Mouse (Mus musculus): ENCODE results near the gene Tmsb15b2. TPM values are rescaled to one million over a fixed set of nuclear protein-coding genes. Genes with fewer than 3 reads are reported as not detected.
"Not testable (repeated sequence)": the region's sequence is repeated elsewhere in the genome, so short reads cannot be mapped to it uniquely, and the experiment has no call there.

Tmsb15b2 gene
- polyA plus RNA-seq, 1 experiment = not detected

DNA sequence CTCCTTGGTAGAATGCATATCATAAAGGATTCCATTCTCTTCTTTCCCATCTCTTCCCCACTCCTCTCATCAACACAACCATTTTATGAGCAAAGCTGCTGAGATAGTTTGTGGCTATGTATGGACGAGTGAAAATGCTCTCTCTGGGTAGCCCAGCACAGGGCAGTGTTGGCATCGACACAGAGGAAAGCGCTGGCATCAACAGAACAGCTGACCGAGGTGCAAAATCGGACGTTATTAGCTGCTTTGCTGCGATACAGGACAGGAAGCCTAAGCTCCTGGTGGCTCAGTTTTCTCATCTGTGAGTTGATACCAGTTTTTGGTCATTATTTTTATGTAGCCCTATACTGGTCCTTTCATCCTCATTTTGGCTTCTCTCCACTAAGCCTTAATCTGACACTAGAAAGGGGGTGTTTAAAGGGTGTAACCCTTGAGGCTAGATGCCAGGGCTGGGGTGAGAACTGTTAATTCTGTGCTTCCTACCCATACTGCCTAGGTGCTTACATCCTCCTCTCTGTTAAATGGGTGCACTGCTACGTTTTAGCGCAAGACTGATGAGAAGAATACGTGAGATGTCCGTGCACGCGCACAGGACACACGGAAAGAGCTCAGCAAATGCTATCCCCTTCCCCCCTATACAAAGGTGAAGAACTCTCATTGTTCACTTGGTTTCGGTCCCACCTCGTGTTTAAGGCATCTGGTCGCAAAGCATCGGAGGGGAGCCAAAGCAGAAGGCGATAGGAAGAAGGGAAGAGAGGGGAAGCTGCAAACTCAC is 17.1 kb upstream of the Tmsb15b2 start:
- WGBS = 21% methylated on average over 19 of the region's 19 CpGs

DNA sequence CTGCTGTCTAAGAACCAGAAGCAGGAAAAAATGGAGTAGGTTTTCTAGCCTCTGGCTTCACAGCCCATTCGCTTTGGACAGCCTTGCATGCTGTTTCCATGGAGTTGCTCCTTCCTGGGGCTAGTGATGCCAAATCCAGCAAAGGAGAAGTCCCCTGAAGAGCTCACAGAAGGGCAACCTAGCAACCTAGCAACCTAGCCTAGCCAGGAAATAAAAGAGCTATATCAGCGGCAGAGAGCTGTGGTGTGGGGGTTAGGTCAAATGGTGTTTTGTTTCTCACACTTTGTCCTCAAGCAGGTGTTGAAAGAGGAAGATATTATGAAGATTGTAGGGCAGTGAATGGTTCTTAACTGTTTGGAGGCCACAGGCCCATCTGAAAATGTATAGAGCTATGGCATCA is 16.0 kb upstream of the Tmsb15b2 start:
- TF ChIP-seq CTCF (IDR thresholded peaks at IDR 0.05; ENCODE audit: extremely low read depth, insufficient read depth, insufficient read length, insufficient replicate concordance) (no peak), POLR2A (IDR thresholded peaks at IDR 0.05; ENCODE audit: low read depth, low read length) (no peak)
- Histone ChIP-seq H3K27ac (ENCODE audit: insufficient read depth, low read length) (peak overlapping the region; percentile 98), H3K36me3 (ENCODE audit: control insufficient read depth, insufficient read depth, low read length) (no peaks in the 10 kb centered on the region), H3K4me1 (ENCODE audit: control insufficient read depth, insufficient read depth, insufficient read length) (peaks cover 6% of the 10 kb centered on the region; the same call in 1 of the 2 replicates), H3K27me3 (ENCODE audit: control insufficient read depth, insufficient read depth, low read length) (no peaks in the 10 kb centered on the region), H3K4me3 (ENCODE audit: extremely low read depth, insufficient read depth, insufficient read length) (peak overlapping the region; percentile 38; the same call in 1 of the 2 replicates)
- DNase-seq (ENCODE audit: low read depth in 1 of 2, low spot score in 2 of 2) = no peak
- WGBS = 62% methylated on average over 2 of the region's 2 CpGs

More for the DNA sequence above, 17.1 kb upstream of the Tmsb15b2 start:
- Histone ChIP-seq H3K36me3 (ENCODE audit: control insufficient read depth, insufficient read depth, low read length) (no peaks in the 10 kb centered on the region), H3K4me3 (ENCODE audit: extremely low read depth, insufficient read depth, insufficient read length) (peak overlapping the region; percentile 95), H3K4me1 (ENCODE audit: control insufficient read depth, insufficient read depth, insufficient read length) (peaks cover 3% of the 10 kb centered on the region; the same call in 1 of the 2 replicates), H3K27ac (ENCODE audit: insufficient read depth, low read length) (peak overlapping the region; percentile 98), H3K27me3 (ENCODE audit: control insufficient read depth, insufficient read depth, low read length) (no peaks in the 10 kb centered on the region)
- TF ChIP-seq CTCF (IDR thresholded peaks at IDR 0.05; ENCODE audit: extremely low read depth, insufficient read depth, insufficient read length, insufficient replicate concordance) = no peak
- no peak for TF ChIP-seq POLR2A (IDR thresholded peaks at IDR 0.05; ENCODE audit: low read depth, low read length)
- DNase-seq (ENCODE audit: low read depth in 1 of 2, low spot score in 2 of 2) = no peak

DNA sequence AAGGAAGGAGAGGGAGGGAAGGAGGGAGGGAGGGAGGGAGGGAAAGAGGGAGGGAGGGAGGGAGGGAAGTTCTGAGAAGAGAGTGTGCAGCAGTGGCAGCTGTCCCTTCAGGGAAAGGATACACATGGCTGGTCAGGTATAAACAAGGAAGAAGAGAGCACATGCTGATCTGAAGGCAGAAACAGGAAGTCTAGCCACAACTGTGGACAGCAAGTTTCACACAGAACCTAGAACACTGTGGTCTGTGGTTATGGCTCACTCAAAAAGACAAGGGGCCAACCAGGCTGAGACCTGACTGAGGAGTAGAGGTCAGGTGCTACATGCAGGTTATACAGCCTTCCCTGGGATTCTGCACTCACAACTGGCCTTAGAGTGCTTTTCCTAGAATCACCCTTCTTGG is 10.7 kb upstream of the Tmsb15b2 start:
- TF ChIP-seq POLR2A (IDR thresholded peaks at IDR 0.05; ENCODE audit: low read depth, low read length) (no peak), CTCF (IDR thresholded peaks at IDR 0.05; ENCODE audit: extremely low read depth, insufficient read depth, insufficient read length, insufficient replicate concordance) (no peak)

DNA sequence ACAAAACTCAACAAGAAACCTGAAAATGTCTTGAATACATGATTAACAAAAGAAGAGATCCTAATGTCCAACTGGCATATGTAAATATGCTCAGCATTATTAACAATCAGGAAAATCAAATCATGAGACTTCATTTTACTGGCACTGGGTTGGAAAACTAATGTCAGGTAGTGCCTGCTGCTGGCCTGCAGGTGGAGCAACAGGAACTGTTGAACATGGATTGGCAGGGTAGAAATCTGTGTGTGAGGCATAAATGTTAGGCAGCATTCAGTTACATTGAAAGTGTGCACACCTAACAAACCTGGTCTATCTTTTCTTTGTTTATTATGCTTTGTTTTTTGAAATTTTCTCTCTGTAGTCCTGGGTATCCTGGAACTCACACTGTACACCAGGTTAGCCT is 3.3 kb upstream of the Tmsb15b2 start:
- no peaks in the 10 kb centered on the region for H3K27me3 ChIP-seq (ENCODE audit: control insufficient read depth, insufficient read depth, low read length)
- H3K36me3 ChIP-seq (ENCODE audit: control insufficient read depth, insufficient read depth, low read length) = no peaks in the 10 kb centered on the region
- H3K4me3 ChIP-seq (ENCODE audit: extremely low read depth, insufficient read depth, insufficient read length) = no peak overlapping the region
- DNase-seq (ENCODE audit: low read depth in 1 of 2, low spot score in 2 of 2) = no peak
- TF ChIP-seq POLR2A (IDR thresholded peaks at IDR 0.05; ENCODE audit: low read depth, low read length) (no peak), CTCF (IDR thresholded peaks at IDR 0.05; ENCODE audit: extremely low read depth, insufficient read depth, insufficient read length, insufficient replicate concordance) (no peak)
- no peak overlapping the region for H3K27ac ChIP-seq (ENCODE audit: insufficient read depth, low read length)
- no peaks in the 10 kb centered on the region for H3K4me1 ChIP-seq (ENCODE audit: control insufficient read depth, insufficient read depth, insufficient read length)

More for the DNA sequence above, 10.7 kb upstream of the Tmsb15b2 start:
- peak overlapping the region; percentile 82 for H3K27ac ChIP-seq (ENCODE audit: insufficient read depth, low read length)
- no peaks in the 10 kb centered on the region for H3K36me3 ChIP-seq (ENCODE audit: control insufficient read depth, insufficient read depth, low read length)
- H3K4me3 ChIP-seq (ENCODE audit: extremely low read depth, insufficient read depth, insufficient read length) = no peak overlapping the region
- peaks cover 4% of the 10 kb centered on the region; the same call in 1 of the 2 replicates for H3K4me1 ChIP-seq (ENCODE audit: control insufficient read depth, insufficient read depth, insufficient read length)
- DNase-seq (ENCODE audit: low read depth in 1 of 2, low spot score in 2 of 2) = peak; percentile 39 to 41
- H3K27me3 ChIP-seq (ENCODE audit: control insufficient read depth, insufficient read depth, low read length) = no peaks in the 10 kb centered on the region

DNA sequence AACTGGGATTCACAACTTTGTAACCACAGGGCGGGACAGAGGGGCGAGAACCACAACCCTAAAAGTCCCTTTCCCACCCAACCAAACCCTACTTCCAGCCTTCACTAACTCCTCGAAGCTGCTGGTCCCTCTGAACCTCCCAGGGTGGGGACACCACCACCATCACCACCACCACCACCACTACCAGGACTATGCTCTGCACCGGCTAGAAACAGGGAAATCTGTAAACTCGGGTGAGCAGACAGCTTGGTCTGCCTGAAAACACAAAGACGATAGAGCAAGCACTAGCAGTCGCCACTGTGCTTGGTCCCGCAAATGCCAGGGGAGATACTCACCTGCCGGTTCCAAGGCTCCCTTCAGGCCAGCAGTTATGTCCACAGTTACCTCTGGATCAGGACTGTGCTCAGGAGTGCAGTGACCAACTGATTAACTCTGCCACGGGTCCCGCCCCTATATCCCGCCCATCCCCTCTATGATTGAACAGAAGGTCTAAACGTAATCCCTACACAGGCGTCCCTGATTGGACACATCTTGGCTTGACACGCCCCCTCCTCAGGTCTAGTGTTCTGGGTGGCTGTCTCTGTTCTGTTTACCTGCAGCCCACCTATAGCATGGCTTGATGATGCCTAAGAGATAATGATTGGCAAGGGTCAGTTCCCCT is 1.3 kb upstream of the Tmsb15b2 start, which contains the start of the genes Tmsb15l and Tmsb15b1:
TSS of gene Tmsb15l (minus strand) at position 446 of the 661 bp plus-strand sequence.
TSS of gene Tmsb15b1 (minus strand) at position 451 of the 661 bp plus-strand sequence.
- Histone ChIP-seq H3K27ac (ENCODE audit: insufficient read depth, low read length) (no peak within 1 kb of the TSS), H3K36me3 (ENCODE audit: control insufficient read depth, insufficient read depth, low read length) (no peaks in the 10 kb centered on the region), H3K4me3 (ENCODE audit: extremely low read depth, insufficient read depth, insufficient read length) (peak within 1 kb of the TSS; percentile 83), H3K27me3 (ENCODE audit: control insufficient read depth, insufficient read depth, low read length) (no peaks in the 10 kb centered on the region), H3K4me1 (ENCODE audit: control insufficient read depth, insufficient read depth, insufficient read length) (no peaks in the 10 kb centered on the region)
- WGBS = 32% methylated on average over 15 of the region's 15 CpGs
- TF ChIP-seq CTCF (IDR thresholded peaks at IDR 0.05; ENCODE audit: extremely low read depth, insufficient read depth, insufficient read length, insufficient replicate concordance) (no peak), POLR2A (IDR thresholded peaks at IDR 0.05; ENCODE audit: low read depth, low read length) (no peak)
- DNase-seq (ENCODE audit: low read depth in 1 of 2, low spot score in 2 of 2) = peak; percentile 65 to 73

DNA sequence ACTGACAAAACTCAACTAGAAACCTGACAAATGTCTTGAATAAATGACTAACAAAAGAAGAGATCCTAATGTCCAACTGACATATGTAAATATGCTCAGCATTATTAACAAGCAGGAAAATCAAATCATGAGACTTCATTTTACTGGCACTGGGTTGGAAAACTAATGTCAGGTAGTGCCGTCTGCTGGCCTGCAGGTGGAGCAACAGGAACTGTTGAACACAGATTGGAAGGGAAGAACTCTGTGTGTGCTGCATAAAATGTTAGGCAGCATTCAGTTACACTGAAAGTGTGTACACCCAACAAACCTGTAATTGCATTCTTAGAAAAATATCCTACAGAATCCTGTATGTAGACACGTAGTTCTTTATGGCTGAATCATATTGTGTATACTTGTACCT is 15.6 kb downstream of the Tmsb15b2 start:
- DNase-seq (ENCODE audit: low read depth in 1 of 2, low spot score in 2 of 2) = peak in 1 of 2 experiments; percentile 5
- Histone ChIP-seq H3K36me3 (ENCODE audit: control insufficient read depth, insufficient read depth, low read length) (no peaks in the 10 kb centered on the region), H3K4me3 (ENCODE audit: extremely low read depth, insufficient read depth, insufficient read length) (no peak overlapping the region), H3K27me3 (ENCODE audit: control insufficient read depth, insufficient read depth, low read length) (no peaks in the 10 kb centered on the region), H3K27ac (ENCODE audit: insufficient read depth, low read length) (no peak overlapping the region), H3K4me1 (ENCODE audit: control insufficient read depth, insufficient read depth, insufficient read length) (no peaks in the 10 kb centered on the region)
- TF ChIP-seq CTCF (IDR thresholded peaks at IDR 0.05; ENCODE audit: extremely low read depth, insufficient read depth, insufficient read length, insufficient replicate concordance) = peak; percentile 21; the same call in 1 of the 2 replicates
- TF ChIP-seq POLR2A (IDR thresholded peaks at IDR 0.05; ENCODE audit: low read depth, low read length) = no peak
- WGBS = 36% methylated on average over 2 of the region's 2 CpGs

DNA sequence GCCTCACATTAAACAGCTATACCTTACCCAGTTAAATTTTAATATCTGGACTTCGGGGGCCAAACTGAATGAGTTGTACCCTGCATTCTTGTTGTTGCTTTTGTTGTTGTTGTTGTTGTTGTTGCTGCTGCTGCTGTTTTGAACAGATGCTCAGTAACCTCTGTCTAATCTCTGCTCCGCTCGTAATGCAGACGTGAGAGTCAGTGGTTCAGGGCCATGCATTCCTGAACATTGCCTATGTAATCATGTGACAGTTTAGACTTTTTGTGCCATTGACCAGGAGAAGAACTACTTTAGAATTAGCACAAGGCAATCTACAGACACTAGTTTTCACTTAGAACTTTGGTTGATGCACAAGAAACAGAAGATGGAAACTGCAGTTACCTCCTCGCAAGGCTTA is 17.0 kb downstream of the Tmsb15b2 start:
- not testable (repeated sequence) for H3K36me3 ChIP-seq (ENCODE audit: control insufficient read depth, insufficient read depth, low read length); H3K27ac ChIP-seq (ENCODE audit: insufficient read depth, low read length); H3K27me3 ChIP-seq (ENCODE audit: control insufficient read depth, insufficient read depth, low read length); H3K4me3 ChIP-seq (ENCODE audit: extremely low read depth, insufficient read depth, insufficient read length); H3K4me1 ChIP-seq (ENCODE audit: control insufficient read depth, insufficient read depth, insufficient read length); DNase-seq (ENCODE audit: low read depth in 1 of 2, low spot score in 2 of 2)
- WGBS = 87% methylated on average over 5 of the region's 5 CpGs

DNA sequence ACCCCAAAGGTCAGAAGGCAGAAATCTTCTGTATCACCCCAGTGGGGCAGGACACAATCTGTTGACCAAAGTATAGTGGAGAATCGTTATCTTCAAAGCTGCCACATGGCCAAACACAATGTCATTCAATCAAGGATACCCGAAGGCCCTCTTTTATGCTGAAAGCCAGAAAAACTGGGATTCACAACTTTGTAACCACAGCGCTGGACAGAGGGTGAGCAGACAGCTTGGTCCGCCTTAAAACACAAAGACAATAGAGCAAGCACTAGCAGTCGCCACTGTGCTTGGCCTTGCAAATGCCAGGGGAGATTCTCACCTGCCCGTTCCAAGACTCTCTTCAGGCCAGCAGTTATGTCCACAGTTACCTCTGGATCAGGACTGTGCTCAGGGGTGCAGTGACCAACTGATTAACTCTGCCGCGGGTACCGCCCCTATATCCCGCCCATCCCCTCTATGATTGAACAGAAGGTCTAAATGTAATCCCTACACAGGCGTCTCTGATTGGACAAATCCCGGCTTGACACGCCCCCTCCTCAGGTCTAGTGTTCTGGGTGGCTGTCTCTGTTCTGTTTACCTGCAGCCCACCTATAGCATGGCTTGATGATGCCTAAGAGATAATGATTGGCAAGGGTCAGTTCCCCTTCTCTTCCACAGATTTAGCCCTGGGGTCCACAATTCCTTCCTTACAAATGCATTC is 17.6 kb downstream of the Tmsb15b2 start:
- not testable (repeated sequence) for H3K4me3 ChIP-seq (ENCODE audit: extremely low read depth, insufficient read depth, insufficient read length); DNase-seq (ENCODE audit: low read depth in 1 of 2, low spot score in 2 of 2); H3K27me3 ChIP-seq (ENCODE audit: control insufficient read depth, insufficient read depth, low read length); H3K27ac ChIP-seq (ENCODE audit: insufficient read depth, low read length); H3K36me3 ChIP-seq (ENCODE audit: control insufficient read depth, insufficient read depth, low read length); H3K4me1 ChIP-seq (ENCODE audit: control insufficient read depth, insufficient read depth, insufficient read length)
- WGBS = 57% methylated on average over 13 of the region's 13 CpGs

Data from spleen, adult 2 months (tissue).